Mouse (Mus musculus): ENCODE measurements around the gene Lce1m. TPM values are rescaled to one million over a fixed set of nuclear protein-coding genes. Genes with fewer than 3 reads are reported as not detected.
"Not testable (repeated sequence)": the region's sequence is repeated elsewhere in the genome, so short reads cannot be mapped to it uniquely, and the experiment has no call there.

Gene Lce1m
- polyA plus RNA-seq (2012; rRNA removed), result not detected in 2 replicates

GRCm38 (mm10) chr3:93018960-93019359 lies at the start of gene Lce1m:
Lce1m (minus strand) TSS chr3:93019060.
- DNase-seq (ENCODE audit: low read depth), result no peak

- not testable (repeated sequence) for DNase-seq (ENCODE audit: low read depth)
These were observed 49.7 kb upstream of the Lce1m start, which contains the start of gene Gm4858 for GRCm38 (mm10) chr3:93068523-93068922. Gm4858 (plus strand) TSS chr3:93068823.

- no peak for DNase-seq (ENCODE audit: low read depth)
These were observed 34.1 kb upstream of the Lce1m start for GRCm38 (mm10) chr3:93052826-93053474.

DNA sequence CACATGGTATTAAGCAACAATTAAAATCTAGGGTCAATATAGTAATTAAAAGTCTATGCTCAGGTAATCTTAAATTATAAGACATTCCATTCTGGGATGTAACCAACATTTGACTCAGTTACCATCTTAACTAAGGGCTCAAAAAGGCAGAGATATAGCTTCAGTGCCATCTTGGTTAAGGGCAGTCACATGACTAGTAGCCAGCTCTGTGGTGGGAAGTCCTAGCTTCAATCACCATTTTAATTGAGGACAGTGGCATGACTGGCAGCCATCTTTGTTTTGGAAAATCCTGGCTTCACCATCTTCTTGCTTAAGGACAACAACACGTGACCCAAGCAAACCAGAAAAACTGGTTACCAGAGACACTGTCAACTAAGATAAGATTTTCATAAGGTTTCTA lies 31.3 kb upstream of the Lce1m start:
- no peak for DNase-seq (ENCODE audit: low read depth)

DNA sequence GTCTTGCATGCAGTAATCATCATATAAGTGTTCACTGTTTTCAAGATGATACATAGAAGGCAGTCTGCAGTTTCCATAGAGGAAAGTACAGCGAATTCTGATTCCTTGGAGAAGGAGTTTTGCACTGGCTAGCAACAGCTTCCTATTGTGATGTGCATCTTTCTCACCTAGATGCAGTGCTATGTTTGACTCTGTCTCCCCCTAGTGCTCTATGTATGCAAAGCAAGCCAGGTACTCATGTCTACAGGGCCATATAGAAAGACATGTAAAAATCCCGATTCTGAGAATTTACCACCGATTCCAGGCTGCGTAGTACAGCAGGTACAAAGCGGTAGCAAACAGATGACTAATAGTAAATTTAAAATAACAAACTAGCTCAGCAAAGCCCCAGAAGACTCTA lies 12.6 kb upstream of the Lce1m start:
- no peak for DNase-seq (ENCODE audit: low read depth)

DNA sequence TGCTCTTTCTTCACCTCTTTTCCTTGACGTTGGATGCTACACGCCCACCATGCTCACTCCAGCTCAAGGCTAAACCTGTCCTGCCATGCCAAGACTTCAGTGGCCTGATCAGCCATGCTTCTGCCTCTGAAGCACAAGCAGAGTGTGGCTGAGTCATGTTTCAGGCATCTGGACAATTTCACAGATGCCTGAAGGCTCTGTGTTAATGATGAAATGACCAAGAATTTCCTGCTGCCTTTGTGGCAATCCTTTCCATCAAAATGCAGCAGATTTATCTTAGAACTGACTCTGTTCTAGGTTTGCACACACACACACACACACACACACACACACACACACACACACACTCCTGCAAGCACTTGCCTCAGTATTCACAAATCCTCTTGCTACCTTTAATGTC lies 6.6 kb upstream of the Lce1m start:
- no peak for DNase-seq (ENCODE audit: low read depth)

DNA sequence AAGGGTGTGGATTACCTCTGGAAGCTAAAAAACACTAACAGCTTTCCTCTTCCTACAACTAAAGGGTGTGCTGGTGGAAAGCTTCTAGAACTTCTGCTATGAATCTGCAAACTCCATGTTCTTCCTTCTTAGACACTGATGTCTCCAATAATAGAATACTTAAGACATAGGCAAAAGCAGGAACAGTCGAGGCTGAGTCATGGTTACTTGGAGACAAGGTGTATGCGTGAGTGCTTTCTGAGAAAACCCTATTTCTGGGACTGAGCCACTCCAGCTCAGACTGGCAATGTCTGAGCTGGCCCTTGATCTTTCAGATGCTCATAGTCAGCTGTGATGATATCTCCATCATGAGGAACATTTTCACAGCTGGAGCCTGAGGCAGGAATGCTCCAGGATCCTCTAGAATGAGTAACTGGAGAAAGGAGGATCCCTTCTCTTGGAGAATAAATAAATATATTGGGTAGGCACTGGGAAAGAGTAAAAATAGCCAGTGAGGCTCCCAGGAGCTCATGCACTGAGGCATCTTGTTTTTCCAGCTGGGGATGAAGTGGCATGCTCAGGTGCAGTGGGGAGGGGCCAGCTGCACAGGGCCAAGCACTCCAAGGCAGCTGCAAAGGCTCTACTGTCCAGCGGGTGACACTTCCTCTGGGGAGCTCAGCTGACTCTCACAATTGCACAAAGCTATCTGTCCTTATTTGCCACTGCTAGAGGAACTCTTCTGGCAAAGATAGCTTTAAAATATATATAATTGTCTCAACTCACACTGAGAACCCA lies 4.7 kb upstream of the Lce1m start:
- DNase-seq (ENCODE audit: low read depth), result no peak

DNA sequence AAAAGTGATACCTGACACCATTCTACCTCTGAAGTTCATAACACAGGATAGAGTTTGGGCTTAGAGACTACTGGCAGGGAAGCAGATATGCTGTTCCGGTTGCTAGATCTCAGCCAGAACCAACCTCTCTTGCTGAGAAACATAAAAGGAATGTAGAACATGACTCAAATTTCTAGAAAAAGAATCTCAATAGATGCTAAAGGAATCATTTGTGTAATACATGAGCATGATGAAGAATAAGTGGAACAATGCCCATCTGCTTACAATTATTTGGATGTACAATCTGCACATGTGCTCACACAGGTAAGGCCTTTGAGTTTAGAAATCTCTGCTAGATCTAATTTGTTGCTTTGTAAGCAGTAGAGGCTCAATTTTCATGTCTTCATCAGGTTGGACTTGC lies 2.3 kb upstream of the Lce1m start:
- no peak for DNase-seq (ENCODE audit: low read depth)

GRCm38 (mm10) chr3:93015460-93016104 lies 3.3 kb downstream of the Lce1m start, which contains the start of gene Crct1:
Crct1 (minus strand) TSS chr3:93015687.
- no peak for DNase-seq (ENCODE audit: low read depth)

DNA sequence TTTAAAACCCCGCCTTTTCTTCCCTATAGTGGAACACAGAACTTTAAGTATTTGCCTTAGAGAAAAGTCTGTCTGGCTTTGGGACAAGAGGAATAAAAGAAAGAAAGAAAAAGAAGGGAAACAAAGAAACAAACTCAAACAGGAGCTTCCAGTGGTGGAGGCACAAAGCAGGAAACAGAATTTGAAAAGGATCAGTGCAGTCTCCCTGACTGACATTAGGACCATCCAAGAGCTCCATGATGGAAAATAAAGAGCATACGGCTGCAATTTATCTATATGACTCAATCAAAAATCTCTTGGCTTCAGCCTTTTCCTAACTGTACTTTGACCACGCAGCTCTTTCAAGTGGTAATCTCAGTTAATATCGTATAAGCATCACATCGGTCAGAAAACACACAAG lies 4.0 kb downstream of the Lce1m start:
- DNase-seq (ENCODE audit: low read depth), result no peak

DNA sequence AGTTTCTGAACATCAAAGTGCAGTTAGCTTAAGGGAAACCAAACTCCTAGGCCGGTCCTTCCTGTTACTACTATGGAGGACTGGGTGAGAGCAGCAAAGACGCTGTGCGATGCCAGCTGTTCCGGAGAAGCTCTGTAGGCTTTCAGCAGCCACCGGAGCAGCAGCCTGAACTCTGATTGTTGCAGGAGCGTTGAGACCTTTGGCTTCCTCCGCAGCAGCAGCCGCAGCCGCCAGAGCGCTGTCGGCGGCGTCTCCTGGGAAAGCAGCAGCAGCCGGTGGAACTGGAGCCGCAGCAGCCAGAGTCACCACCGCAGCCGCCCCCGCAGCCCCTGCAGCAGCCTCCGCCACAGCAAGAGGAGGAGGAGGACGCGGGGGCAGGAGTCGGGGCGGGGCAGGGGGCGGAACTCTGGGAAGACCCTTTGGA lies 4.5 kb downstream of the Lce1m start:
- no peak for DNase-seq (ENCODE audit: low read depth)

GRCm38 (mm10) chr3:93002843-93003242 lies 16.0 kb downstream of the Lce1m start:
- DNase-seq (ENCODE audit: low read depth), result no peak

DNA sequence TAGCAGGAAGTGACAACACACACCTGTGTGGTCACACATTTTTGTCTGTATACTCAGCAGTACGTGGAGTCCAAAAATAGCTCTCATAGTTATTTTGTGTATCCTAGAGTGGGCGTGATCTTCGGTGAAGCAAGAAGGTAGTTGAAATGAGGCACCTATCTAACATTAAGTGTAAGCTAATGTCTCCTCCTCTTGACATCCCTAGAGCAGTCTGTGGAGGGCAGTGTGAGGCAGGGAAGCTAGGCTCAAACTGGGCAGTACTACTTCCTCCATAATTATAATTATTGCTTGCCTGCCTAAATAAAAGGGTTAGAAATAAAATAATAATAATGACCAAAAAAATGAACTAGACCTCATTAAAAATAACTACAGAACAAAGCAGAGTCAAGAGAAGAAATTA lies 18.2 kb downstream of the Lce1m start:
- no peak for DNase-seq (ENCODE audit: low read depth)

- no peak for DNase-seq (ENCODE audit: low read depth)
These were observed 20.2 kb downstream of the Lce1m start for GRCm38 (mm10) chr3:92998691-92999090.

- no peak for DNase-seq (ENCODE audit: low read depth)
These were observed 26.9 kb downstream of the Lce1m start, which contains the start of gene Lce3f for GRCm38 (mm10) chr3:92991926-92992325. Lce3f (plus strand) TSS chr3:92992226.

GRCm38 (mm10) chr3:92978484-92978883 lies 40.4 kb downstream of the Lce1m start:
- no peak for DNase-seq (ENCODE audit: low read depth)

Other genes with a start within 250 kb of the Lce1m start
- gene Lce1i, start 240.2 kb downstream of the Lce1m start, polyA plus RNA-seq (2012; rRNA removed), result not detected in 2 replicates
- gene Lce1j, start 228.5 kb downstream of the Lce1m start, polyA plus RNA-seq (2012; rRNA removed), result not detected in 2 replicates
- not detected in 2 replicates for gene Lce1k, start 211.2 kb downstream of the Lce1m start, polyA plus RNA-seq (2012; rRNA removed)
- gene Kprp, start 191.8 kb downstream of the Lce1m start, polyA plus RNA-seq (2012; rRNA removed), result not detected in 2 replicates
- gene Lce1l, start 167.8 kb downstream of the Lce1m start, polyA plus RNA-seq (2012; rRNA removed), result not detected in 2 replicates
- not detected in 2 replicates for gene 2310050C09Rik, start 148.8 kb downstream of the Lce1m start, polyA plus RNA-seq (2012; rRNA removed)
- not detected in 2 replicates for gene Lce3a, start 92.8 kb downstream of the Lce1m start, polyA plus RNA-seq (2012; rRNA removed)
- gene Lce3b, start 86.1 kb downstream of the Lce1m start, polyA plus RNA-seq (2012; rRNA removed), result not detected in 2 replicates
- not detected in 2 replicates for gene Lce3c, start 74.6 kb downstream of the Lce1m start, polyA plus RNA-seq (2012; rRNA removed)
- gene Lce3d, start 61.7 kb downstream of the Lce1m start, polyA plus RNA-seq (2012; rRNA removed), result not detected in 2 replicates
- gene Lce3e, start 52.0 kb downstream of the Lce1m start, polyA plus RNA-seq (2012; rRNA removed), result not detected in 2 replicates
- not detected in 2 replicates for gene Lce3f, start 26.8 kb downstream of the Lce1m start, polyA plus RNA-seq (2012; rRNA removed)
- gene Crct1, start 3.4 kb downstream of the Lce1m start, polyA plus RNA-seq (2012; rRNA removed), result not detected in 2 replicates
- gene Gm4858, start 49.8 kb upstream of the Lce1m start, polyA plus RNA-seq (2012; rRNA removed), result not detected in 2 replicates
- gene Crnn, start 125.7 kb upstream of the Lce1m start, polyA plus RNA-seq (2012; rRNA removed), result not detected in 2 replicates
- gene Flg2, start 178.2 kb upstream of the Lce1m start, polyA plus RNA-seq (2012; rRNA removed), result not detected in 2 replicates

All from gonadal fat pad, adult 2 months (tissue).